Mouse (Mus musculus) frontal cortex, postnatal 36 days (tissue): Measurements from ENCODE around the gene Cope.

Source experiments
- DNase-seq, 2 experiments: peaks; one replicate each; pipeline ENCODE4 v3.0.0; 2022; ENCODE audit warnings: low spot score in 2 of 2

The Cope gene

DNA sequence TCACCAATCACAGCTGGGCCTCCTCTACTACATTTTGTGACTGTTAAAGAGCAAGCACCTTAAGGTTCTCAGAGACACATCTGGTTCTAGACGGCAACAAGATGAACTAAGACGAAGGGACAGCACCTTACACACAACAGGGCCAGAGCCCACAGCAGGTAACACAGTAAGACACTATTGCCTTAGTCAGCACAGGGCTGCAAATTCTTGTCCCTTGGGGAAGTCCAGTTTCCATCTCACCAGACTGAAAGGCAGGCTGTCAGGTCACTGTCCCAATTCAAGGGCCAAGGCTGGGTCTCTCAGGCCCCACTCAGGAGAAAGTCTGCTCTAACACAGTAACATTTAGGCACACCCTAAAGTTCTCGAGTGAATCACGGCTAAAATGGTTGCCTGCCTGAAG, 45.1 kb downstream of the Cope start:
- DNase-seq: no peak

DNA sequence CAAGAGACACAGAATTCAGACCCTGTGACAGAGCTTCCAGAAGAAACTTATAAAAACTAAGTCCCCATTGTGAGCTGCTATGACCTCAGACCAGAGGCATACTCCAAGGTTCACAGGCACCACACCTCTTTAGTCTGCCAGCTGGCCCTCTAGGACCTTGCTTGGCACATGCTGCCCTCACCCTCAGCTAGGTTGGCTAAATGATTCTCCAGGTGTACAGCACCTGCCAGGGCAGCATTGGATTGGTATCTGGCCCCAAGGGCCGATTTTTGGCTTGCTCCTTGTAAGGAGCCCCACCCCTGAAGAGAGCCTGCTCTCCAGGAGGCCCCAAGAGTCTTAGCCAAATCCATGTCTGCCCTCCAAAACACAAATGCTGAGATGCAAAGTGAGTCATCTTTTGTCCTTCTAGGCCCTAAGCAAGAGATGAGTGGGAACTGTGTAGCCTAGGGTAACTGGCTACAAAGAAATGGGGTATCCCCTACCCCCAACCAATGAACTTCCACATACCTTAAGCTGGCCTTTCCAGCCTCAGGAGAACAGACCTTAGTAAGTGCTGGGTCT, 45.6 kb downstream of the Cope start:
- DNase-seq: no peak

- no peak for DNase-seq
These were observed 49.0 kb downstream of the Cope start for GRCm38 (mm10) chr8:70351035-70351999.

DNA sequence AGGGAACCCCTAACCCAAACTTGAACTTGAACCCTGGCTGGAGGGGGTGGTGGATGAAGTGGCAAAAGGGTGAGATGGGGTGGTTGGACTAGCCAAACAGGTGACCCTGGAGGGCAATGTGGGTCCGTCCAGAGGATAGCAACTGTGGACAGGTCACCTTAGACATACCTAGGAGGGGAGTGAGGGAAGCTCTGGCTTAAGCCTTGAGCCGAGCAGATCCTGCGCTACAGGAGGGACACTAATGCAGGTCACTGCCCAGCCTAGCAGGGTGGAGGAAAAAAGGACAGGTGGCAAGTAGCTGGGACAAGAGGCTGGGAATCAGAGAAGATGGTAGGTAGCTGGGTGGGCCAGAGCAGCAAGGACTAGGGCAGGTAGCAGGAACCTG, 49.7 kb downstream of the Cope start:
- DNase-seq: no peak

GRCm38 (mm10) chr8:70352657-70353151, 50.4 kb downstream of the Cope start:
- DNase-seq: no peak

DNA sequence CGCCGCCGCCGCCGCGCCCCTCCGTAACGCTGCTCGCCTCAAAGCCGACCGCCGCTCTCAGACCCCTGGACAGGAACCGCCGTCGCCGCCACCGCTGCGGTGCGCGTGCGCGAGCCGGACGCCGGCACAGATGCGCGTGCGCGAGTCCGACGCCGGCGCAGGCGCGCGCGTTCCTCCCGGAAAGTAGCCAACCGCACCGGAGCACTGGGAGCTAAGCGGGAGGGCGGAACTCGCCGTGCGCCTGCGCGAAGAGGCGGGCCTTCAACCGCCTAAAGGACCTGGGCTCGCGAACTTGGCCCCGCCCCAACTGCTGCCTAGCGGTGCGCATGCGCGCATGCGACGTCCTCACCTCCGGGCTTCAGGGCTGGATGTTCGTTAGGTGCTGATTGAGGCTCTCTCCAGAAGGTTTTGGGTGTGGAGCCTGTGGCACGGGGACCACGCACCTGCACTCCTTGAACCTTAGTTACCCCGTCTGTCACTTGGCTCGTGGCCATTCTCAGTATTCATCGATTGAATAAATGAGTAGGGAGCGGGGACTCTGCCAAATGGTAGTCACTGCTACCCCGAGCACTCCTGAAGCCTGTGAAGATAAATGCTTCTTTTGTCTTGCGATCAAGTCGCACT, 51.0 kb downstream of the Cope start, which contains the start of gene Upf1:
Gene Upf1, minus strand, starts transcription at position 85 of the 624 bp plus-strand sequence.
- peak; percentile 98 to 100 for DNase-seq

- peak; percentile 45 to 66 for DNase-seq
These were observed 51.7 kb downstream of the Cope start for GRCm38 (mm10) chr8:70354004-70354403.

DNA sequence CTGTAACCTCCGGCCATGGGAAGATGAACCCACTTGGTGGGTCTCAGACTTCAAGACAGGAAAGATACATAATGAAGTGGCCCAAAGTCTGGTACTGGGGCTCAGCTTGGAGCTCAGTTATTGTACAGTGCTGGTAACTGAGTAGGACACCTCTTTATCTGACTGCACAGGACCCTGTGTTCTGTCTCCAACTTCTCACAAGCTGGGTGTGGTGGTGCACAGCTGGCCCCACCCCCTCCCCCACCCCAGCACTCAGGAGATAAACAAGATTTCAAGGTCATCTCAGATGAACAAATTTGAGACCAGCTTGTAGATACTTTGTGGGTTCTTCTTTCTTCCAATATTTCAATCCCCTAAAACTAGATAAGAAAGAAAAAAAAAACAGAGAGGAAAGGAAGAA, 53.8 kb downstream of the Cope start:
- no peak for DNase-seq

DNA sequence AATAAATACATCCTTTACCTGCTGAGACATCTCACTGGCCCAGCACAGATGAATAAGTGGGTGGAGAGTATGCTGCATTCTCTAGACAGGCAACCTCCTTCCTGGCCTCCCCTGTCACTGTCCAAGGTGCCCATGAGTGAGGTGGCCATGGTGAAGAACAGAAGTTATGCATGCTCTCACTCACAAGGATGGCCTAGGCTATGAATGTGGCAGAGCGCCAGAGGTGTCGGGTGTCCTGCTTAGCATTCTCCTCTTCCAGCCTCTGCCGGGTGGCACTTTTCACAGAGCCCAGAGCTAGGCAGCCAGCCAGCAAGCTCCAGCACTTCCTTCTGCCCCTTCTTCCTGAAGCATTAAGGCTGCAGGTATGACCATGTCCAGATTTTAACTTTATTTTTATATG, 57.1 kb downstream of the Cope start:
- DNase-seq: no peak

DNA sequence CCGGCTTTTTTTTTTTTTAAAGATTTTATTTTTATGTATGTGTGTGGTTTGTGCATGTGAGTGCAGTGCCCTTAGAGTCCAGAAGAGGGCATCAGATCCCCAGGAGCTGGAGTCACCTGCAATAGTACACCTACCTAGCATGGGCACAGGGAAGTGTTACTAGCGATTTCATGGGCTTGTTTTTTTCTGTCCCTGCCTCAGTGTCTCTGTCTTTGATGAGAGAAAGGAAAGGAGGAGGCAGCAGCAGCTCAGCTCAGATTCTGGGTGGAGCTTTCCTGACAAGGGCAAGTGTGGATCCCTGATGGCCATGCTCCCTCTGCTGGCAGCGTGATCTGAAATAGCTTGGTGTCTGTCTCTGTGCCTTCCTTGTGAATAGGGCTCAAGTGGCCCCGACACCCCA, 58.5 kb downstream of the Cope start:
- no peak for DNase-seq

DNA sequence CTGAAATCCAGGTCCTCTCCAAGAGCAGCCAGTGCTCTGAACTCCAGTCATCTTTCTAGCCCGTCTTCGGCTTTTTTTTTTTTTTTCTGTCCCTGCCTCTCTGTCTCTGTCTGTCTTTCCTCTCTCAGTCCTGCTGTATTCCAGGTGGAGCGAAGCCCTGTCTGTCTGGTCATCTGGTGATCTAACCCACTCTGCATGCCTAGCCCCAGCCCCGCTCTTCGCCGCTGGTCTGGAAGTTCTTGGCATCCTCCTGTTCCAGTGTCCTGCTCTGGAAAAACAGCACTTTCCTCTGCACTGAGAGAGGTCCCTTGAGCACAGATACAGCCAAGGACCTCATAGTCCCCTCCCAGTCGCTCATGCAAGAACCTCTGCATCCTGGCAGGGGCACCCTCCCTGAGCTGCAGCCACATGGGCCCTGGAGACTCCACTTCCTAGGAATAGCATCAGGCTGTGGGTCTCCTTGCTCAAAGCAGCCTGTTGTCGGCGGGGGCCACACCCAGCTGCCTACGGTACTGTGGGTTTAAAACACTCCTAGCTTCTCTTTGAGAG, 59.2 kb downstream of the Cope start:
- DNase-seq: no peak
